Mouse (Mus musculus) embryonic facial prominence, embryonic 14.5 days (tissue): ENCODE data around the gene 2510009E07Rik. TPM values are rescaled to one million over a fixed set of nuclear protein-coding genes. Genes with fewer than 3 reads are reported as not detected.

Experiments used
- ATAC-seq: fragments of 200-750 bp; cut with Nextera tagmentation; 2 replicates; pipeline ENCODE4 v1.8.0; 2017; ENCODE audit warnings: low read depth, moderate number of reproducible peaks, moderate TSS enrichment
- DNase-seq: peaks from one replicate; pipeline ENCODE4 v3.0.0-alpha.2; 2015; ENCODE audit warnings: low spot score
- H3K27ac ChIP-seq: fragments of 300-500 bp; sonication (generic); replicated peaks from 2 replicates; pipeline ENCODE4 v1.5.1; 2014; ENCODE audit warnings: low read depth, mild to moderate bottlenecking, low read length, moderate library complexity
- H3K27me3 ChIP-seq: fragments of 300-500 bp; sonication (generic); replicated peaks from 2 replicates; pipeline ENCODE4 v1.6.1; 2014; ENCODE audit warnings: low read length; ENCODE audit not compliant: control insufficient read depth, insufficient read depth
- H3K36me3 ChIP-seq: fragments of 300-500 bp; sonication (generic); 2 replicates; pipeline ENCODE4 v1.6.1; 2014; ENCODE audit warnings: low read length, mixed read lengths; ENCODE audit not compliant: control insufficient read depth, insufficient read depth
- H3K4me1 ChIP-seq: fragments of 300-500 bp; sonication (generic); 2 replicates; pipeline ENCODE4 v1.6.1; 2014; ENCODE audit warnings: antibody characterized with exemption, low read length; ENCODE audit not compliant: control insufficient read depth, insufficient read depth
- H3K4me2 ChIP-seq: fragments of 300-500 bp; sonication (generic); 2 replicates; pipeline ENCODE4 v1.6.1; 2014; ENCODE audit warnings: low read depth, mild to moderate bottlenecking, low read length, moderate library complexity, mixed read lengths
- H3K4me3 ChIP-seq: fragments of 300-500 bp; sonication (generic); 2 replicates; pipeline ENCODE4 v1.5.1; 2014; ENCODE audit warnings: low read depth, mild to moderate bottlenecking, low read length
- H3K9ac ChIP-seq: fragments of 300-500 bp; sonication (generic); 2 replicates; pipeline ENCODE4 v1.6.1; 2014; ENCODE audit warnings: low read depth, mild to moderate bottlenecking, low read length, moderate library complexity, mixed read lengths
- H3K9me3 ChIP-seq: fragments of 300-500 bp; sonication (generic); 2 replicates; pipeline ENCODE4 v1.6.1; 2016; ENCODE audit warnings: low read length; ENCODE audit not compliant: control insufficient read depth
- WGBS: fragments of 180-500 bp; shearing (Covaris S2); extraction: QIAGEN DNeasy Blood & Tissue Kit; methylation state at CpG from one replicate; pipeline ENCODE4 v1.1.7; 2014; 5-methylcytosine and 5-hydroxymethylcytosine counted together
- polyA plus RNA-seq: library from polyadenylated mRNA; unstranded; fragments of >200 nt; fragmentation: Nextera tagmentation; extraction: Ambion mirVana; gene quantifications from 2 replicates; pipeline ENCODE4 v1.2.1, GENCODE M21; 2014

Gene 2510009E07Rik
- polyA plus RNA-seq, 1 experiment from 2014 or later = 22.9 TPM

DNA sequence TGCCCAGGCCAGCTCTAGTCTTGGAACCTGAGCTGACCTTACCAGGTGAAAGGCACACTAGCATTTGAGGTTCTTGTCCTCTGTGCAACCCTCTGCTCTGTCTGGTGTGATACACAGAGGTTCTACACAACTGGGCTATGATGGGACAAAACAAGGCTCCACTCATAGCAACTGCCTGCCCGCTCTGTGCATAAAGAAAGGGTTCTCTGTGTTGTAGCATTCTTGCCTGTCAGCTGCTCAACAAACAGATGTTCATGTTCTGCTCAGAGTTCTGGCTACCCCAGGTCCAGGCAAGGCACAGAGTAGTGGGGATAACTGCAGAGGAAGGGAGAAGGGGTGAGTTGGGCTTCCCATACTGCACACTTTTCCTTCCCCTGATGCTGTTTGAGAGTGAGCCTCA is 29.8 kb upstream of the 2510009E07Rik start:
- no peak overlapping the region for H3K27ac ChIP-seq
- no peaks in the 10 kb centered on the region for H3K9me3 ChIP-seq
- H3K4me2 ChIP-seq = no peak overlapping the region
- H3K36me3 ChIP-seq = no peaks in the 10 kb centered on the region
- DNase-seq = no peak
- no peak for ATAC-seq
- no peaks in the 10 kb centered on the region for H3K27me3 ChIP-seq
- H3K4me1 ChIP-seq = no peaks in the 10 kb centered on the region; the same call in 1 of the 2 replicates
- no peak overlapping the region for H3K4me3 ChIP-seq
- WGBS = 79% methylated on average over 1 of the region's 1 CpGs
- H3K9ac ChIP-seq = no peak overlapping the region

DNA sequence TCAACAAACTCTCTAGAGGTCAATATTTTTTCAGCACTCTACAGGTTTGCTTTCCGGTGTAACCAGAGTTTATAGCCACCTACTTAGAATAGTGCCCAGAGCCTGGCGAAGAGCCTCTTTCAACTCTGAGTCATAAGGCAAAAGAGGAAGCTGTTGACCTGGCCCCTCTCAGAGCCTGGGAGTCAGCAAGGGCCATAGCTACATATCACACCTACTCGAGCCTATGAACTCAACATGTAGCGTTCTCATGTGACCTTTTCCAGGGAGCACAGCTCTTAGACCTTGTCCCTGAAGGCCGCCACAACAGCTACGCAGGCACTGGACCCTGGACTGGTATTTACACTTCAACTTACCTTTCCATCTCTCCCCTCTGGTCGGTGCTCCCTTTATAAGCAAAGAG is 25.3 kb upstream of the 2510009E07Rik start:
- H3K9me3 ChIP-seq = no peaks in the 10 kb centered on the region
- no peak overlapping the region for H3K9ac ChIP-seq
- no peaks in the 10 kb centered on the region for H3K4me1 ChIP-seq
- H3K4me2 ChIP-seq = no peak overlapping the region
- DNase-seq = no peak
- no peak overlapping the region for H3K4me3 ChIP-seq
- no peaks in the 10 kb centered on the region for H3K36me3 ChIP-seq
- no peaks in the 10 kb centered on the region for H3K27me3 ChIP-seq
- 87% methylated on average over 7 of the region's 7 CpGs for WGBS
- no peak for ATAC-seq
- H3K27ac ChIP-seq = no peak overlapping the region

DNA sequence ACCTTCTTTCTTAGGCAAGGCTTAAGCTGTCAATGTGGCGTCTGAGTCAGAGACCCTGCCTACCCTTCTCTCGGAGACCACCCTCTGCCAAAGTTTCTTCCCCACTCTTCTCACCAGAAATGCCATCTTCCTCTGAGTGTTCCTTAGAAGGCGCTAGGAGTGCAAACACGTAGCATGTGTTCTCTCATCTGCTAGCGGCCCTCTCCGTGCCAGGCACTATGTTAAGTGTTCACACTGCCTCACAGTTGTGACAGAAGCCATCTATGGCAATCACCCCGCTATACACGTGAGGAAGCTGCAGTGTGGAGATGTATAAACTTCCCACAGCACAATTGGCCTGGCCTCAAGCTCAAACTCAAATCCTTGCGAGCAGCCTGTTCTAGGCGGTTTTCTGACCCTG is 20.1 kb upstream of the 2510009E07Rik start:
- Histone ChIP-seq H3K9ac (no peak overlapping the region), H3K4me3 (no peak overlapping the region)

DNA sequence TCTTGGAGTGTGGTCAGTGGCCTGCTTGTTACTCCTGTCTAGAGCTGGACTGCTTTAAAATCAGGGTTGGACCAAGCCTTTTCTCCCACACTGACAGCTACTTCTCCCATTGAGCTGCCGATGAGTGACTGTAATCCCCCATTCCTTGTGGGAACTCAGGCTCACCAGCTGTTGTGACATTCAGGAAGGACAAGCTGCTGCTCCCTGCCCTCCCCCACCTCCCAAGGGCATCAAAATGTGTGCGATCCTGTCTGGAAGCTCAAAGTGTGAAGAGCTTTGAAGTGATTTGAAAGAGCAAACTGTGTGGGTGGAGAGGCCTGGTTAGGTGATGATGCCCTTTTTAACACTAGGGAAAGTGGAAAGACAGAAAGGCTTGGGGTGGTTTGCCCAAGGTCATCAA is 15.9 kb upstream of the 2510009E07Rik start:
- H3K4me1 ChIP-seq = no peaks in the 10 kb centered on the region
- H3K27ac ChIP-seq = no peak overlapping the region
- no peak overlapping the region for H3K9ac ChIP-seq
- no peaks in the 10 kb centered on the region for H3K9me3 ChIP-seq
- no peaks in the 10 kb centered on the region for H3K27me3 ChIP-seq
- H3K4me2 ChIP-seq = no peak overlapping the region
- ATAC-seq (no peak), DNase-seq (peak; percentile 34)
- no peak overlapping the region for H3K4me3 ChIP-seq
- H3K36me3 ChIP-seq = no peaks in the 10 kb centered on the region
- WGBS = 46% methylated on average over 2 of the region's 2 CpGs

More for the DNA sequence above, 20.1 kb upstream of the 2510009E07Rik start:
- Histone ChIP-seq H3K4me1 (no peaks in the 10 kb centered on the region), H3K36me3 (no peaks in the 10 kb centered on the region), H3K9me3 (no peaks in the 10 kb centered on the region), H3K27me3 (no peaks in the 10 kb centered on the region), H3K27ac (no peak overlapping the region), H3K4me2 (no peak overlapping the region)
- DNase-seq (no peak), ATAC-seq (no peak)
- 79% methylated on average over 10 of the region's 10 CpGs for WGBS

DNA sequence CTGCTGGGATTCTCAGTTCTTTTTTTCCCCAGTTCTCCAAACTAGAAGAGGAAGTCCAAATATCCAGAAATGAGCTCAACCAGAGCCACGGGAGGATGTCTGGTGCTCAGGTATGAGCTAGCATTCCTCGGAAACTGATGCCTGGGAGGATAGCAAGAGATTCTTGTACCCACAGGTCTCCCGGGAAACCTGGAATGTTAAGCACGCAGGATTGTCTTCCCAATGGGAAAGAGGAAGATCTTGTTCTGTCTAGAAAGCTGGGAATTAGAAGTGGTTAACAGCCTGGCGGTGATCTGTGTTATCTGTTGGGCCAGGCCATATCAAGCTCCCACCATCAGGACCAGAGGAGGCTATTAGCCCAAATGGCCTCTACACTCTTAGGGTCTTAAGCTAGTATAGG is 10.2 kb upstream of the 2510009E07Rik start:
- ATAC-seq (no peak), DNase-seq (no peak)
- Histone ChIP-seq H3K4me2 (no peak overlapping the region), H3K4me1 (no peaks in the 10 kb centered on the region), H3K27ac (no peak overlapping the region), H3K9me3 (peaks cover 15% of the 10 kb centered on the region), H3K36me3 (no peaks in the 10 kb centered on the region), H3K4me3 (no peak overlapping the region), H3K27me3 (no peaks in the 10 kb centered on the region), H3K9ac (no peak overlapping the region)
- WGBS = 34% methylated on average over 5 of the region's 5 CpGs

DNA sequence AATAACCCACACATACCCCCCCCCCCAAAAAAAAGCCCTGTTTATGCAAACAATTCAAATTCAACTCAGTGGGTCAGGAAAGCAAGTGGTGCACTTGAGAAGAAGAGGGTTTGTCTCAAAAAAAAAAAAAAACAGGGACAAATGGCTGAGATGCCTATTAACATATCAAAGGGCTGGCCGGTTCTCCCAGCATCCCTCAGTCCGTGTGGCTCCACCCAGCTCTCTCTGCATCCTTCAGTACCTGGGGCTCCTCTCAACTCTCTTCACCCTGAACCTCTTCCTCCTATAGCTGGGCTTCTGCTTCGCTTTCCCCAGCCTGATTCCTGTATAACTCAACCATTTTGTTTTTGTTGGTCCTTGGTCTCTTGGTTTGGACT is 7.8 kb upstream of the 2510009E07Rik start:
- WGBS = 23% methylated on average over 3 of the region's 3 CpGs
- no peak for DNase-seq
- Histone ChIP-seq H3K27me3 (no peaks in the 10 kb centered on the region), H3K9ac (no peak overlapping the region), H3K4me1 (no peaks in the 10 kb centered on the region), H3K4me3 (no peak overlapping the region), H3K36me3 (no peaks in the 10 kb centered on the region), H3K4me2 (no peak overlapping the region), H3K27ac (no peak overlapping the region), H3K9me3 (peaks cover 16% of the 10 kb centered on the region)
- ATAC-seq = no peak

DNA sequence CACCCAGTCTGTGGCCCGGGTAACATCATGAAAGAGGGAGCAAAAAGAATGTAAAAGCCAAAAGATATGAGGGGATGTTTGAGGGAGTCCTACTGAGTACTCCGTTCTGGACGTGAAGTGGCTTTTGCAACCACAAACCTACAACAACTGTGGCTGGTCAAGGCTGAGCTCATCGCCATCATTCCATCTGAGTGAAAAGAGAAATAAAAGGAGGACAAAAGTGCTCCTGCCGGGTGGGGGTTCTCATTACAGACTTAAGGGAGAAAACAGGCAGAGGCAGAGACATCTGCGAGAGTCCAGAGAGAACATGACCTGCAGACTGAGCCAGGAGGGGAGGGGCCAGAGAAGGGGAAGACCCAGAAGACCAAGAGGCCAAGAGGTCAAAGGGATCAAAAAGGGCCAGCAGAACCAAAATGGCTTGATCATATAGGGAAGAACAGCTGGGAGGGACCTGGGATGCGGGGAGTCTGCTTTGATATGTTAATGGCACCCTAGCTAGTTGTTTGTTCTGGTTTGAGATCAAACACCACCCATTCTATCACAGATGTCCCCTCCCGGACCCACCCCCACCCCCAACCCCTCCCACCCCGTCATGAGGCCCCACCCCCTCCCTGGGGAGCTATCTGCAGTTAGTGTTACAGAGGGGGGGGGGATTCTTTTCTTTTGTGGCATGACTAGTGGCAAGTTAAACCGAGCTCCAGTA is 7.3 kb upstream of the 2510009E07Rik start:
- Histone ChIP-seq H3K27ac (no peak overlapping the region), H3K36me3 (no peaks in the 10 kb centered on the region), H3K27me3 (no peaks in the 10 kb centered on the region), H3K9me3 (peaks cover 16% of the 10 kb centered on the region), H3K4me1 (no peaks in the 10 kb centered on the region), H3K9ac (no peak overlapping the region), H3K4me3 (no peak overlapping the region), H3K4me2 (no peak overlapping the region)
- DNase-seq = no peak
- ATAC-seq = no peak
- WGBS = 26% methylated on average over 10 of the region's 10 CpGs

DNA sequence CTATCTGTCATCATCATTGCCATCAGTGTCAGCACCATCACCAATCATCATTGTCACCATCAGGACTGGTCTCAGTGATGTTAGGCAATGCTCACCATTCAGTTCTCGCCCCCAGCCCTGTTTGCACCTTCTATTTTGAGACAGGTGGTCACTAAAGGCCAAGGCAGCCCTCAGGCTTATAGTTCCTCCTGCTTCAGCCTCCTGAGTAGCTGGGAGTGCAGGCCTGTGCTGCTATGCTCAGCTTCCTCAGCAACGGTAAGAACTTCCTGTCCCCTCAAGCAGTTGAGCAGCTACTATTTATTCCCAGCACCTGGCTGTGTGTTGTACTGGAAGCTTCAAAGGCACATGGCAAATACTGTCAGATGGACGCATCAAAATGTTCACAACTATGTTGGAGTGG is 3.7 kb upstream of the 2510009E07Rik start:
- DNase-seq (no peak), ATAC-seq (no peak)
- peaks cover 16% of the 10 kb centered on the region for H3K9me3 ChIP-seq
- no peak overlapping the region for H3K9ac ChIP-seq
- no peaks in the 10 kb centered on the region for H3K27me3 ChIP-seq
- no peak overlapping the region for H3K4me2 ChIP-seq
- WGBS = 68% methylated on average over 3 of the region's 3 CpGs
- no peak overlapping the region for H3K4me3 ChIP-seq
- peaks cover under 1% of the 10 kb centered on the region; the same call in 1 of the 2 replicates for H3K4me1 ChIP-seq
- no peaks in the 10 kb centered on the region for H3K36me3 ChIP-seq
- H3K27ac ChIP-seq = no peak overlapping the region

DNA sequence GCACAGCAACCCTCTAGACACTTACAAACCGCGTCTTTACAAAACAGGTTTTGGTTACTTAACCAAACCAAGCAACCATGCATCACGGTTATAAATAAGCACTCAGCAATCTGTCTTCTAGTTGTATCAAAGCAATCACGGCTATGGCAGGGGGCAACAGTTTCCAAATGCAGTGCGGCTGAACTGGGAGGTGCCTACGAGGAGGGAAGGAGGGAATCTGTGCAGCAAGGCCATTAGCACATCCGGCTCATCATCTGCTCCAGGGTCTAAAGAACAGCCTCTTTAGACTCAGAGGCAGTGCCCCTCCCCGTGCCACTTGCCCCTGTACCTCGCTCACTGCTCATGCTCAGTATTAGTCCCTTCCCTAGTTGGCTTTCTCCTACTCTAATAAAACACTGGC is 2.5 kb upstream of the 2510009E07Rik start:
- H3K4me3 ChIP-seq = no peak overlapping the region
- no peak overlapping the region for H3K9ac ChIP-seq
- H3K4me2 ChIP-seq = no peak overlapping the region
- no peaks in the 10 kb centered on the region for H3K36me3 ChIP-seq
- H3K27ac ChIP-seq = no peak overlapping the region
- WGBS = 67% methylated on average over 9 of the region's 9 CpGs
- no peaks in the 10 kb centered on the region for H3K27me3 ChIP-seq
- no peak for DNase-seq
- no peak for ATAC-seq
- H3K9me3 ChIP-seq = peaks cover 16% of the 10 kb centered on the region
- H3K4me1 ChIP-seq = peaks cover 11% of the 10 kb centered on the region
